In the genomic region with DNA sequence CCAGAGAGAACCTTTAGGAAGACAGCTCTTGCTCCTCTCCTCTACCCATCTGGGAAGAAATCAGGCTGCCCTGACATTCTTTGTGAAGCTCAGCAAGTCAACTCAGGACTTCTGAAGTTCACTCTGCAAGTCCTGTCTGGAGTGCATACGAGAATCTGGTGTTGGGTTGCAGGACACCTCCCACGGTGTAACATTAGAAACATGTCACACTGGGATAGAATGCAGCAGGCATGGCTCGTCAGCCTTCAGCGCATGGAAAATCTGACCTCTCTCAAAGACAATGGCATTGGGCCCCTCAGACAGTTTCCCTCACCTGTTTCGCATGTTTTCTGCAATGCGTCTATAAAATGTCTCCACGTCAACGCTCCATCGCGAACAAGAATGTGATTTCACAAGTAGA, we compare ENCODE assay signal across 12 mouse cellular contexts.
"Had no signal": no experiment of that assay in that cellular context is flagged by ENCODE, and none has a peak within 500 bp of the region (broad histone marks: within the 10 kb centered on the region; RNA-seq: fewer than 3 reads in every experiment).

No protein-coding gene starts in this region.

- ATAC-seq: lung, postnatal 0 days; midbrain, embryonic 15.5 days had no signal

- H3K27ac ChIP-seq: kidney, embryonic 15.5 days; limb, embryonic 12.5 days; liver, embryonic 15.5 days; midbrain, embryonic 10.5 days; midbrain, embryonic 15.5 days had no signal

- H3K9ac ChIP-seq: kidney, embryonic 15.5 days; limb, embryonic 12.5 days; liver, embryonic 15.5 days; midbrain, embryonic 15.5 days had no signal

- DNase-seq: kidney, adult 11 months; layer of hippocampus, postnatal 36 days; lung, adult 2 months; right cerebral cortex, postnatal 14 days; thymus, postnatal 4 days had no signal

- H3K9me3 ChIP-seq: kidney, embryonic 15.5 days; limb, embryonic 12.5 days; liver, embryonic 15.5 days; midbrain, embryonic 10.5 days; midbrain, embryonic 15.5 days had no signal

- H3K36me3 ChIP-seq: kidney, embryonic 15.5 days; limb, embryonic 12.5 days; liver, embryonic 15.5 days; midbrain, embryonic 10.5 days; midbrain, embryonic 15.5 days had no signal

- H3K4me3 ChIP-seq: kidney, embryonic 15.5 days; limb, embryonic 12.5 days; liver, embryonic 15.5 days; midbrain, embryonic 10.5 days; midbrain, embryonic 15.5 days had no signal

- H3K4me1 ChIP-seq: kidney, embryonic 15.5 days; liver, embryonic 15.5 days; midbrain, embryonic 10.5 days; midbrain, embryonic 15.5 days had no signal

- H3K27me3 ChIP-seq: kidney, embryonic 15.5 days; limb, embryonic 12.5 days; liver, embryonic 15.5 days; midbrain, embryonic 15.5 days had no signal

- H3K4me2 ChIP-seq: kidney, embryonic 15.5 days; limb, embryonic 12.5 days; liver, embryonic 11.5 days; liver, embryonic 15.5 days; midbrain, embryonic 15.5 days had no signal
